Mouse (Mus musculus) subcutaneous adipose tissue, adult 2 months (tissue): ENCODE measurements around the gene Ly6g6f. TPM values are rescaled to one million over a fixed set of nuclear protein-coding genes. Genes with fewer than 3 reads are reported as not detected.

Source experiments
- polyA plus RNA-seq: library from polyadenylated mRNA; depleted of rRNA; stranded (reverse); fragments of >200 nt; gene quantifications from 2 replicates; pipeline ENCODE4 v1.2.3, GENCODE M21; 2012; ENCODE audit warnings: low replicate concordance; rRNA removed

Gene Ly6g6f
- polyA plus RNA-seq, 1 experiment = not detected

GRCm38 (mm10) chr17:35046681-35047455 is 38.5 kb downstream of the Ly6g6f start, which contains the start of gene Msh5:
Gene Msh5, minus strand, starts transcription at chr17:35046745.

Other genes with a start within 250 kb of the Ly6g6f start
- gene Stk19, start 248.7 kb downstream of the Ly6g6f start, polyA plus RNA-seq = 37.5 and 44.6 TPM in 2 replicates
- gene Dxo, start 248.6 kb downstream of the Ly6g6f start, polyA plus RNA-seq = 65.8 and 69.5 TPM in 2 replicates
- gene Skiv2l, start 235.4 kb downstream of the Ly6g6f start, polyA plus RNA-seq = 92.6 and 103 TPM in 2 replicates
- gene Nelfe, start 235.2 kb downstream of the Ly6g6f start, polyA plus RNA-seq = 26.6 and 41.9 TPM in 2 replicates
- gene Cfb, start 223.1 kb downstream of the Ly6g6f start, polyA plus RNA-seq = 75.6 and 198 TPM in 2 replicates
- 7.5 and 24.8 TPM in 2 replicates for gene Zbtb12, start 206.1 kb downstream of the Ly6g6f start, polyA plus RNA-seq
- not detected in 2 replicates for gene Gm20547, start 203.6 kb downstream of the Ly6g6f start, polyA plus RNA-seq
- 69.3 and 73.7 TPM in 2 replicates for gene C2, start 187.3 kb downstream of the Ly6g6f start, polyA plus RNA-seq
- gene Ehmt2, start 187.1 kb downstream of the Ly6g6f start, polyA plus RNA-seq = 185 and 311 TPM in 2 replicates
- gene Slc44a4, start 171.1 kb downstream of the Ly6g6f start, polyA plus RNA-seq = 0.10 and 12.1 TPM in 2 replicates
- 41.5 and 44.0 TPM in 2 replicates for gene Neu1, start 154.4 kb downstream of the Ly6g6f start, polyA plus RNA-seq
- gene Hspa1b, start 126.4 kb downstream of the Ly6g6f start, polyA plus RNA-seq = 15.3 and 47.3 TPM in 2 replicates
- not detected in 2 replicates for gene Gm20481, start 115.7 kb downstream of the Ly6g6f start, polyA plus RNA-seq
- gene Hspa1a, start 113.5 kb downstream of the Ly6g6f start, polyA plus RNA-seq = 8.7 and 27.0 TPM in 2 replicates
- gene Hspa1l, start 112.9 kb downstream of the Ly6g6f start, polyA plus RNA-seq = 0.46 and 0.59 TPM in 2 replicates
- 69.2 and 79.0 TPM in 2 replicates for gene Lsm2, start 103.7 kb downstream of the Ly6g6f start, polyA plus RNA-seq
- 61.9 and 207 TPM in 2 replicates for gene Vars, start 84.6 kb downstream of the Ly6g6f start, polyA plus RNA-seq
- gene Vwa7, start 69.0 kb downstream of the Ly6g6f start, polyA plus RNA-seq = 0.39 and 0.62 TPM in 2 replicates
- 0.54 and 1.7 TPM in 2 replicates for gene Sapcd1, start 57.6 kb downstream of the Ly6g6f start, polyA plus RNA-seq
- gene Msh5, start 38.9 kb downstream of the Ly6g6f start, polyA plus RNA-seq = 1.8 TPM in 2 replicates
- 87.4 and 180 TPM in 2 replicates for gene Clic1, start 35.6 kb downstream of the Ly6g6f start, polyA plus RNA-seq
- gene Ddah2, start 26.6 kb downstream of the Ly6g6f start, polyA plus RNA-seq = 59.2 and 121 TPM in 2 replicates
- gene Ly6g6c, start 20.2 kb downstream of the Ly6g6f start, polyA plus RNA-seq = 0.17 TPM in 1 of 2 replicates, not detected in the other
- gene Mpig6b, start 19.4 kb downstream of the Ly6g6f start, polyA plus RNA-seq = 0.09 and 0.21 TPM in 2 replicates
- 0.24 and 4.5 TPM in 2 replicates for gene Ly6g6e, start 8.7 kb downstream of the Ly6g6f start, polyA plus RNA-seq
- 2.3 and 5.4 TPM in 2 replicates for gene Ly6g6d, start 7.5 kb downstream of the Ly6g6f start, polyA plus RNA-seq
- 206 and 214 TPM in 2 replicates for gene Abhd16a, start 3.7 kb upstream of the Ly6g6f start, polyA plus RNA-seq
- gene Ly6g5c, start 22.7 kb upstream of the Ly6g6f start, polyA plus RNA-seq = 3.1 TPM in 1 of 2 replicates, not detected in the other
- 1.9 and 3.2 TPM in 2 replicates for gene Ly6g5b, start 29.8 kb upstream of the Ly6g6f start, polyA plus RNA-seq
- 12.3 and 16.6 TPM in 2 replicates for gene Gpank1, start 35.8 kb upstream of the Ly6g6f start, polyA plus RNA-seq
- 304 and 310 TPM in 2 replicates for gene Csnk2b, start 36.4 kb upstream of the Ly6g6f start, polyA plus RNA-seq
- gene D17H6S53E, start 40.8 kb upstream of the Ly6g6f start, polyA plus RNA-seq = 6.4 and 11.3 TPM in 2 replicates
- 0.17 TPM in 1 of 2 replicates, not detected in the other for gene Apom, start 46.4 kb upstream of the Ly6g6f start, polyA plus RNA-seq
- gene Bag6, start 49.6 kb upstream of the Ly6g6f start, polyA plus RNA-seq = 178 and 246 TPM in 2 replicates
- gene Prrc2a, start 79.3 kb upstream of the Ly6g6f start, polyA plus RNA-seq = 249 and 404 TPM in 2 replicates
- gene Aif1, start 90.5 kb upstream of the Ly6g6f start, polyA plus RNA-seq = 1.9 and 5.2 TPM in 2 replicates
- gene Lst1, start 102.8 kb upstream of the Ly6g6f start, polyA plus RNA-seq = 23.5 and 60.6 TPM in 2 replicates
- gene Ltb, start 108.8 kb upstream of the Ly6g6f start, polyA plus RNA-seq = 4.2 and 11.0 TPM in 2 replicates
- gene Tnf, start 116.4 kb upstream of the Ly6g6f start, polyA plus RNA-seq = 2.2 and 3.1 TPM in 2 replicates
- 0.16 and 0.69 TPM in 2 replicates for gene Lta, start 119.7 kb upstream of the Ly6g6f start, polyA plus RNA-seq
- 0.64 and 4.9 TPM in 2 replicates for gene Gm16181, start 135.2 kb upstream of the Ly6g6f start, polyA plus RNA-seq
- gene Atp6v1g2, start 148.1 kb upstream of the Ly6g6f start, polyA plus RNA-seq = 7.5 and 9.8 TPM in 2 replicates
- gene Nfkbil1, start 150.2 kb upstream of the Ly6g6f start, polyA plus RNA-seq = 14.3 and 18.2 TPM in 2 replicates
- gene Ddx39b, start 156.1 kb upstream of the Ly6g6f start, polyA plus RNA-seq = 285 and 496 TPM in 2 replicates
- 1,137 and 2,644 TPM in 2 replicates for gene H2-D1, start 177.1 kb upstream of the Ly6g6f start, polyA plus RNA-seq
- not detected in 2 replicates for gene H2-Q1, start 234.8 kb upstream of the Ly6g6f start, polyA plus RNA-seq